Mouse (Mus musculus): ENCODE measurements around the gene Rpp38. TPM values are rescaled to one million over a fixed set of nuclear protein-coding genes. Genes with fewer than 3 reads are reported as not detected.
A peak's percentile ranks its signal among the peaks of the same experiment; 100 is the strongest.

Gene Rpp38
- total and polyA plus RNA-seq, 3 experiments: 9.9 to 16.6 TPM; not detected in 1

DNA sequence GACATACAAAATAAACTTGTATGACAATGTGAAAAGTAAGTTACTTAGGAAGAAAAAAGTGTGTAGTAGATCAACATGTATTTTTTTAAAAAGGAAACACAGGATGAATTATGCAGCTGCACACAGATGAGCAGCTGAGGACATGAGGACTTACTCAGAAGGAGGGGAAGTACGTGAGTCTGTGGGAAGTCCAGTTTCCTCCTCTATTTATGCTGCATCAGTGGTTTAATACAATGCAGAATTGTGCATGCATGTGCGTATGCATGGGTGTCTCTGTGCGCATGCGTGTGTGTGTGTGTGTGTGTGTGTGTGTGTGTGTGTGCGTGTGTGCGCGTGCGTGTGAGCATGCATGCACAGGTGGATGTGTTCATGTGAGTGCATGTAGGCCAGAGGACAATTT, 23.4 kb upstream of the Rpp38 start:
- Histone ChIP-seq H3K9me3 (replicated peaks; ENCODE audit: insufficient read depth, low read length) (no peaks in the 10 kb centered on the region), H3K27ac (ENCODE audit: control insufficient read depth, low read depth, low read length) (no peak overlapping the region), H3K4me1 (ENCODE audit: control insufficient read depth in 1 of 2, insufficient read depth in 2 of 2, low read length in 2 of 2) (no peaks in the 10 kb centered on the region), H3K36me3 (ENCODE audit: control insufficient read depth in 1 of 2, insufficient read depth in 2 of 2, low read length in 2 of 2) (no peaks in the 10 kb centered on the region), H3K27me3 (ENCODE audit: control insufficient read depth in 1 of 2, insufficient read depth in 2 of 2, low read length in 2 of 2) (no peaks in the 10 kb centered on the region; a peak in 1 of 4 replicates), H3K79me2 (ENCODE audit: control insufficient read depth, insufficient read depth, low read length, poor library complexity) (no peaks in the 10 kb centered on the region), H3K9ac (ENCODE audit: control insufficient read depth, low read depth, low read length, poor library complexity, severe bottlenecking) (no peak overlapping the region), H3K4me3 (ENCODE audit: control insufficient read depth in 1 of 2, insufficient read depth in 1 of 2, low read depth in 2 of 2, low read length in 2 of 2) (no peak overlapping the region)
- no peak for TF ChIP-seq SMC3 (IDR thresholded peaks at IDR 0.05; ENCODE audit: low read depth, low read length)
- TF ChIP-seq MEF2A (IDR thresholded peaks at IDR 0.05; ENCODE audit: extremely low read depth, insufficient replicate concordance, low read depth, low read length, poor library complexity, severe bottlenecking): no peak
- TF ChIP-seq GABPA (IDR thresholded peaks at IDR 0.05; ENCODE audit: low read depth, low read length): no peak
- no peak for TF ChIP-seq TBP (IDR thresholded peaks at IDR 0.05; ENCODE audit: low read depth, low read length)
- DNase-seq (ENCODE audit: low read depth, low spot score): no peak

DNA sequence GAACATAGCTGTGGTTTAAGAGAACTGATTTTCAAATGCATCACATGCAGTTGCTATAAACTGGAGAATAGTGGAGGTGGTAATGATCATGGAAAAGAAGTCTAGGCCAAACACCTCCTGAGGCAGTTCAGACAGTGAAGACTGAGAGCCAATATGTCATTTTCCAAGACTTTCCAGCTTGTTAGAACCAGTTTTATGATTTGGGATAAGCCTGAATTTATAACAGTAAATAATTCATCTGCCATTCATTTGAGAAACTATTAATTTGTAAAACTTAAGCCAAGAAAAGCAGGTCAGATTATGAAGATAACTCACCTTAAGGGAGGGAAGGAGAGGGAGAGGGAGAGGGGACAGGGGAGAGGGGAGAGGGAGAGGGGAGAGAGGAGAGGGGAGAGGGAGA, 20.7 kb upstream of the Rpp38 start:
- no peaks in the 10 kb centered on the region for H3K9me3 ChIP-seq (replicated peaks; ENCODE audit: insufficient read depth, low read length)
- H3K4me1 ChIP-seq (ENCODE audit: control insufficient read depth in 1 of 2, insufficient read depth in 2 of 2, low read length in 2 of 2): no peaks in the 10 kb centered on the region
- H3K27ac ChIP-seq (ENCODE audit: control insufficient read depth, low read depth, low read length): no peak overlapping the region
- DNase-seq (ENCODE audit: low read depth, low spot score): no peak
- no peak for TF ChIP-seq NRF1 (IDR thresholded peaks at IDR 0.05; ENCODE audit: insufficient read depth, low read depth, low read length, poor library complexity, severe bottlenecking)
- no peak for TF ChIP-seq SIN3A (IDR thresholded peaks at IDR 0.05; ENCODE audit: low read length)
- no peak for TF ChIP-seq RCOR1 (IDR thresholded peaks at IDR 0.05; ENCODE audit: low read depth, low read length)
- no peak for TF ChIP-seq E2F4 (IDR thresholded peaks at IDR 0.05; ENCODE audit: borderline replicate concordance, low read depth, low read length)
- no peak overlapping the region for H3K4me3 ChIP-seq (ENCODE audit: control insufficient read depth in 1 of 2, insufficient read depth in 1 of 2, low read depth in 2 of 2, low read length in 2 of 2)
- H3K9ac ChIP-seq (ENCODE audit: control insufficient read depth, low read depth, low read length, poor library complexity, severe bottlenecking): no peak overlapping the region
- no peaks in the 10 kb centered on the region for H3K79me2 ChIP-seq (ENCODE audit: control insufficient read depth, insufficient read depth, low read length, poor library complexity)
- no peaks in the 10 kb centered on the region for H3K36me3 ChIP-seq (ENCODE audit: control insufficient read depth in 1 of 2, insufficient read depth in 2 of 2, low read length in 2 of 2)
- H3K27me3 ChIP-seq (ENCODE audit: control insufficient read depth in 1 of 2, insufficient read depth in 2 of 2, low read length in 2 of 2): no peaks in the 10 kb centered on the region; a peak in 1 of 4 replicates

DNA sequence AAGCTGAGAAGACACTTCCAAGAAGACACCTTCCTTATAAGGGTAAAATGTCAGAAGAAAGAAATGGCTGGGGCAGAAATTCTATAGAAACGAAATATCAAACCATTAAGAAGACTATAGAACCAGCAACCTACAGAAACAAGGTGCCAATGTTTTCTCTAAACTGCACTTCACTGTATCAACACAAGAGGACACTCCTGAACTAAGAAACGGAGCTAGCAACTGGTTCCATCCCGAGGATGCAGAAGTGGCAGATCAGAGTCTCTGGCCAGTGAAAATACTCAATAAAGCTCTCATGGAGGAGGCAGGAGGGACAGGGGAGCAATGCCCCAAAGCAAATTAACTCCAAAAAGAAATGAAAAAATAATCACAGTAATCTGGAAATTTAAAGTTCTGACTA, 16.5 kb upstream of the Rpp38 start:
- H3K79me2 ChIP-seq (ENCODE audit: control insufficient read depth, insufficient read depth, low read length, poor library complexity): no peaks in the 10 kb centered on the region
- H3K9me3 ChIP-seq (replicated peaks; ENCODE audit: insufficient read depth, low read length): no peaks in the 10 kb centered on the region
- H3K4me1 ChIP-seq (ENCODE audit: control insufficient read depth in 1 of 2, insufficient read depth in 2 of 2, low read length in 2 of 2): no peaks in the 10 kb centered on the region
- H3K4me3 ChIP-seq (ENCODE audit: control insufficient read depth in 1 of 2, insufficient read depth in 1 of 2, low read depth in 2 of 2, low read length in 2 of 2): no peak overlapping the region
- H3K9ac ChIP-seq (ENCODE audit: control insufficient read depth, low read depth, low read length, poor library complexity, severe bottlenecking): no peak overlapping the region
- peaks cover 8 to 9% of the 10 kb centered on the region in 2 experiments for H3K27me3 ChIP-seq (ENCODE audit: control insufficient read depth in 1 of 2, insufficient read depth in 2 of 2, low read length in 2 of 2)
- H3K27ac ChIP-seq (ENCODE audit: control insufficient read depth, low read depth, low read length): no peak overlapping the region
- DNase-seq (ENCODE audit: low read depth, low spot score): peak; percentile 69
- no peaks in the 10 kb centered on the region for H3K36me3 ChIP-seq (ENCODE audit: control insufficient read depth in 1 of 2, insufficient read depth in 2 of 2, low read length in 2 of 2)
- TF ChIP-seq ETS1 (IDR thresholded peaks at IDR 0.05; ENCODE audit: low read depth, low read length) (no peak), EP300 (IDR thresholded peaks at IDR 0.05; ENCODE audit: low read depth in 1 of 2, low read length in 2 of 2) (no peak), ZMIZ1 (IDR thresholded peaks at IDR 0.05; ENCODE audit: low read depth, low read length) (no peak), POLR2A (IDR thresholded peaks at IDR 0.05; ENCODE audit: control insufficient read depth in 1 of 2, insufficient read depth in 1 of 2, low read depth in 1 of 2, low read length in 2 of 2, poor library complexity in 1 of 2) (no peak), ZC3H11A (IDR thresholded peaks at IDR 0.05; ENCODE audit: low read depth, low read length) (peak; percentile 79), CHD1 (IDR thresholded peaks at IDR 0.05; ENCODE audit: low read depth, low read length) (no peak), E2F4 (IDR thresholded peaks at IDR 0.05; ENCODE audit: borderline replicate concordance, low read depth, low read length) (no peak), SIN3A (IDR thresholded peaks at IDR 0.05; ENCODE audit: low read length) (no peak), MAZ (IDR thresholded peaks at IDR 0.05; ENCODE audit: low read depth, low read length) (no peak), MYB (IDR thresholded peaks at IDR 0.05; ENCODE audit: low read depth, low read length) (no peak), POLR2AphosphoS5 (IDR thresholded peaks at IDR 0.05; ENCODE audit: borderline replicate concordance, low read depth, low read length) (no peak), ZKSCAN1 (IDR thresholded peaks at IDR 0.05; ENCODE audit: low read depth, low read length) (no peak), MAX (IDR thresholded peaks at IDR 0.05; ENCODE audit: low read length) (no peak), HCFC1 (IDR thresholded peaks at IDR 0.05; ENCODE audit: low read depth, low read length) (no peak), USF1 (IDR thresholded peaks at IDR 0.05; ENCODE audit: low read depth, low read length) (no peak), MEF2A (IDR thresholded peaks at IDR 0.05; ENCODE audit: extremely low read depth, insufficient replicate concordance, low read depth, low read length, poor library complexity, severe bottlenecking) (no peak), RAD21 (IDR thresholded peaks at IDR 0.05; ENCODE audit: low read depth, low read length) (peak; percentile 95), TBP (IDR thresholded peaks at IDR 0.05; ENCODE audit: low read depth, low read length) (no peak), CTCF (IDR thresholded peaks at IDR 0.05 in 2 of 3, conservative IDR thresholded peaks at IDR 0.05 in 1 of 3; ENCODE audit: control insufficient read depth in 1 of 3, insufficient read depth in 1 of 3, low read depth in 2 of 3, low read length in 3 of 3, poor library complexity in 1 of 3, severe bottlenecking in 1 of 3) (peak; percentile 39 to 88 (median 67); a peak in 5 of 6 replicates), MXI1 (IDR thresholded peaks at IDR 0.05; ENCODE audit: low read depth, low read length) (no peak), TCF12 (IDR thresholded peaks at IDR 0.05; ENCODE audit: low read depth, low read length) (no peak), UBTF (IDR thresholded peaks at IDR 0.05; ENCODE audit: borderline replicate concordance, insufficient read depth, low read depth, low read length) (no peak)
